Mouse (Mus musculus) spleen, adult 2 months (tissue): Measurements from ENCODE around the gene Tmed6.

Source experiments
- CTCF ChIP-seq: fragments of 200-500 bp; IDR thresholded peaks from 2 replicates; pipeline ENCODE4 v1.5.1; 2011; ENCODE audit warnings: mild to moderate bottlenecking, inconsistent platforms; ENCODE audit not compliant: insufficient read depth, insufficient read length, insufficient replicate concordance; ENCODE audit errors: extremely low read depth
- POLR2A ChIP-seq: fragments of 200-500 bp; IDR thresholded peaks from 2 replicates; pipeline ENCODE4 v1.6.1; 2011; ENCODE audit warnings: low read depth, low read length, inconsistent platforms

DNA sequence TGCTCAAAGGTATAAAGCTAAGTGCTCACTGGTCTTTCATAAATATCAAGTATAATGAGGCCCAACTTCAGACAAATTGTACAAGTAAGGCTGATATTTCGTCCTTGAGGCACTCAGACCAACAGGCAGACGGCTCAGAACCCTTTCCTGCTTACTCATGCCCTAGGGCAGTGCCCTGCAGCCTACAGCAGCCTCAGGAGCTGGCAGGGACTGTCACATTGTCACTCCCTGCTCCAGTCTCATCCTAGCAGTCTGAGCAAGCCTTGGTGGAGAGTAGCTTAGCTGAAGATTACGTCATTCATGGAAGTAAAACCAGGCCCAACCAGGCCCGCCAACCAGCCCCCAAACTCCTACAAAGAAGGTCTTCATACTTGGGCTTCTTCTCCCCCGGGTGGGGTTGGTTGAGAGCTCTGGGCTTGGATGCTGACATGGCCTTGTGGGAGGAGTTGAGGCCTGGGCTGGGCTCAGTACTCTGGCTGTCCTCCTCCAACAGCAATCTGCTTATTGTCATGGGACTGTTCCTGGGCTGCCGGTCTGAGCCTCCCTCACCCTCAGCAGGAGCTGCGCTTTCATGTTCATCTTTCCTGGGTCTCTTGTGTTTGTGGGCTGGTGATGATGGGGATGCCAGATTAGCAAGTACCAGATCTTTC, 10.9 kb upstream of the Tmed6 start:
- TF ChIP-seq CTCF (no peak), POLR2A (no peak)
